Mouse (Mus musculus) adrenal gland (tissue): Measurements from ENCODE around the gene Tpbgl.

ENCODE experiments used
- intact Hi-C: fragments of 180-260 bp; cut with DNase I; formaldehyde crosslinking; loops from one replicate; pipeline ENCODE4 v1.15.1; 2025

The Tpbgl gene

GRCm38 (mm10) chr7:99583625-99584024 is 43.3 kb downstream of the Tpbgl start:
- intact Hi-C loops, result no loop called here

- intact Hi-C loops, result no loop called here
Measured at GRCm38 (mm10) chr7:99582867-99583266, 44.0 kb downstream of the Tpbgl start.

DNA sequence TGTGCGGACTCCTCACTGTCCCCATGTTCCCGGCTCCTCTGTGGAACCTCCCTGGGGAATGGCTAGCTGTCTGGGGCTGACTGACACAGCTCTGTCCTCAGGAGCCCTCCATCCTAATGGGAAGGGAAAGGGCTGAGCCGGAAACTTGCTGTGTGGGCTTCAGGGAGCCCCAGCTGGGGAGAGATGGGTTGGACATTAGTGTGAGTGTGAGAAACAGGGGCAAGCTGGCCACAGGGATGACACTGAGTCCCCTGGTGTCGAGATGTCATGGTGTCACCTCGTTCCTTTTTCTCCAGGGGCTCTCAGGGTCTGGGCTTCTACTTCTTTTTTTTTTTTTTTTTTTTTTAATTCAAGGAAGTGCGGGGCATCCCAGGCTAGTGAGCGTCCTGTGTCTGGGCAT is 44.6 kb downstream of the Tpbgl start:
- intact Hi-C loops, result no loop called here

- intact Hi-C loops, result no loop called here
Measured at GRCm38 (mm10) chr7:99580247-99580646, 46.7 kb downstream of the Tpbgl start.

GRCm38 (mm10) chr7:99579491-99580190 is 47.3 kb downstream of the Tpbgl start:
- intact Hi-C loops, result no loop called here

GRCm38 (mm10) chr7:99578246-99578645 is 48.7 kb downstream of the Tpbgl start:
- intact Hi-C loops, result no loop called here
